Mouse (Mus musculus) right cerebral cortex, adult 18-20 months (tissue): Measurements from ENCODE around the gene Gm48551.
A peak's percentile ranks its signal among the peaks of the same experiment; 100 is the strongest.

Experiments
- DNase-seq: peaks from one replicate; pipeline ENCODE4 v3.0.0; 2022; ENCODE audit warnings: mixed read lengths

Gm48551 gene

DNA sequence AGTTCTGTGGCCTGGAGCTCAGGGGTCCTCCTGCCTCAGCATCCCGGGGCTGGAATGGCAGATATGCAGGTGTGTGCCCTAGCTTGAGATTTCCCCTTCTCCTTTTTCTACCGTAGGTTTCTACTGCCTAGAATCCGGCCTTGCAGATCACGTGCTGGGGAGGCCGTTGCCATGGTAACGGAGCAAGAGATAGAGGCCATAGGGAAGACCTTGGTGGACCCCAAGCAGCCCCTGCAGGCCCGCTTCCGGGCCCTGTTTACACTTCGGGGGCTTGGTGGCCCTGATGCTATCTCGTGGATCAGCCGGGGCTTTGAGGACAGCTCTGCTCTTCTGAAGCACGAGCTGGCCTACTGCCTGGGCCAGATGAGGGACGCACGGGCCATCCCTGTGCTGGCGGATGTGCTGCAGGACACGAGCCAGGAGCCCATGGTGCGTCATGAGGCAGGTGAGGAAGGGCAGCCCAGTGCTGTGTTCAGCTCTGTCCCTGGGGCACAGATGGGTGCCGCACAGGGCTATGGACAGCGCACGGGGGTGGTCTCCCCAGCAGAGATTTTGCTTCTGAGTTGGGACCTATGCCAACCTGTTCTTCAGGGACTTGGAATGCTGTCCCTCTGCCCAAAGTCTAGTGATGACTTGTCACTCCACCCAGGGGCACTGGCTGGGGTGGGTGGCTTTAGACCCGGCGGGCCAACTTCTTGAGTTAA lies 1.5 kb downstream of the Gm48551 start:
- no peak for DNase-seq

DNA sequence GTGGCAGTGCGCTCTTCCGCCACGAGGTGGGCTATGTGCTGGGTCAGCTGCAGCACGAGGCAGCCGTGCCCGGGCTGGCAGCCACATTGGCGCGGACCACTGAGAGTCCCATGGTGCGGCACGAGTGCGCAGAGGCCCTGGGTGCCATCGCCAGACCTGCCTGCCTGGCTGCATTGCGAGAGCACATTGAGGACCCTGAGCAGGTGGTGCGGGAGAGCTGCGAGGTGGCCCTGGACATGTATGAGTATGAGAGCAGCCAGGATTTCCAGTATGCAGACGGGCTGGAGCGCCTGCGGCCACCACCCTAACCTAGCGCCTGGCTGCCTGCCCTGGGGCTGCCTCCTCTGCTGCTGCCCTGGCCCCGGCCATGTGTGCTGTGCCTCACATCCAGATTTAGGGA lies 3.5 kb downstream of the Gm48551 start:
- no peak for DNase-seq

DNA sequence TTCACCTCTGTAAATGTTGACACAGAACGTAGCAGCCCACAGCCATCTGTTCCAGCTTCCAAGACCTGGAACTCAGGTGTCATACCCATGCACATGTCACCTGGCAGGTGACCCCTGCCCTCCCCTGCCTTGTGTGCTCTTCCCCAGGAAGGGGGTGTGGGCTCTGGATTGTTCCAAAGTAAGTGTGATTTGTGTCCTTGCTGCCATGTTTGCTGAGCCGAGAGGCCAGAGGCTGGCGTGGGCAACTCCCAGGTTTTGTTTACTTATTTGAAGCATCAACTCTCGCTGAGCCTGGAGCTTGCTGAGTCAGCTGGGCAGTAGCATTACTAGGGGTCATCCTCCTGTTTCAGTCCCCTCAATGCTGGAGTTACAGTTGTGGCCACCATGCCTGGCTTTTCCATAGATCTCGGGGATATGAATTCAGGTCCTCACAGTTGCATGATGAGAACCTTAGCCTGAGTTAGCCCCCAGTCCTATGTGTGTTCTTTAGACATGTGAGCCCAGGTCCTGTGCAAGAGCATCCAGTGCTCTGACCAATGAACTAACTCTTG lies 4.3 kb downstream of the Gm48551 start, which contains the start of gene Gm48552:
Gene Gm48552 (plus strand): TSS at position 501 of the 551 bp plus-strand sequence.
- DNase-seq: no peak

DNA sequence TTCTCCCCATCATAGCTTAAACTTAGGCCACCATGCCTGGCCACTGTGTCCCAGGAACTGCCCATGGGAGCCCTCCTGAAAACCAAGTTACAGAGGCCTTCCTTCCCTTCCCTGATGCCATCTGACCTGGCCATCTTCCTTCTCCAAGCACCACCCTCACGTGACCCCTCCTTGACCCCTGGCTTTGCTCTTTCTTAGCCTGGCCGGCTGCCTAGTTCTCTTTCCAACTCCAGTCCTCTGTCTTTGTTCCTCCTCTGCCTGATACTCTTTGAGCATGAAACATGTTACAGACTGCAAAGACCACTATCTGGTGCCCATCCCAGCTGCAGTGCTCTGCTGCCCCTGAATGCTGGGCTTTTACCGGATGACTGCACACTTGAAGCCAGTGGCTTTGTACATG lies 5.1 kb downstream of the Gm48551 start:
- DNase-seq: no peak

DNA sequence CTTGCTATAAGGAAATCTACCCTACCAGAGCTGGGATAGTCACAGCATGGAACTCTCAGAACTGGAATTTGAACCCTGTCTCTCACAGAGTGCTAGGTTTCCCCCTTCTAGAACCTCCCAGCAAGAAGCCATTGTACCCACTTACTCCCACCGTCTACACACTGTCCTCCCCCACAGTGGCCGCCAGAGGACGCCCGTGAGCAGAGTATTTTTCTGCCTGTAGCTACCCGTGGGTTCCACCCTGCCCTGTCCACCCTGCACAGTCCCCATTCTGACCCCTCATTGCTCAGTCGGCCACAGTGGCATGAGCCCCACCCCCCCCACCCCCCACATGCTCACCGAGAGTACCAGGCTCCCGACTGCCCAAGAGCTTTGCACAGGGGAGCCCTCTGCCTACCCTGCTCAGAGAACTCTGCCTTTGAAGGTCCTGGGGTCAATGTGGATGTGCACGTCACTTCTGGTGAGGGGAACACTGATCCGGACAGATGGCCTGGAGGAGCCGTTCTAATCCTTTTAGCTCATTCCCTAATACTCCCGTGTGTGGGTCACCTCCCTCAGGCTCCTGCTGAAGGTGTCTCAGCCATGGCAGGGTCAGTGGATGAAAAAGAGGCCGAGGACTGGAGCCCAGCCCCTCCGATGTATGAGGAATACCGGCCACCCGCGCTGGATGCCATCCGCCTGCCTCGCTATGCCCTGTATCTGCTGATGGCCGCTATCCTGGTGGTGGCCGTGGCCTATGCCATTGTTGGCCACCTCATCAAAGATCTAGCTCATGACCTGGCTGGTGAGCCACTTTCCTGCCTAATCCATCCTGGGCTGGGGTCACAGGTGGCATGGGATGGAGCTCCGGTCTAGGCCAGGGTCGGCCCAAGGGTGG lies 5.8 kb downstream of the Gm48551 start:
- DNase-seq: no peak

DNA sequence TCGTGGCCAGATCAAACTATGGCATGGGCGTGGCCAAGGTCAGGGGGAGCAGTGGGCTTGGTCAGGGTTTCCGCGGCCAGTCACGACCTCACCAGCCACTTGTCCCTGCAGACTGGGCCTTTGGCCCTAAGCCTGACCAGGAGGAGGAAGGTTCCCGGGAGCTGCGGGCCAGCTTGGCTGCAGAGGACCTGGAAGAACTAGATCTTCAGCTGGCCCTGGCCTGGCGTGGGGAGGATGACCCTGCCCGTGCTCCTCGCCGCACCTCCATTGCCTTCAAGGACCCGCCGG lies 6.4 kb downstream of the Gm48551 start:
- DNase-seq: no peak

DNA sequence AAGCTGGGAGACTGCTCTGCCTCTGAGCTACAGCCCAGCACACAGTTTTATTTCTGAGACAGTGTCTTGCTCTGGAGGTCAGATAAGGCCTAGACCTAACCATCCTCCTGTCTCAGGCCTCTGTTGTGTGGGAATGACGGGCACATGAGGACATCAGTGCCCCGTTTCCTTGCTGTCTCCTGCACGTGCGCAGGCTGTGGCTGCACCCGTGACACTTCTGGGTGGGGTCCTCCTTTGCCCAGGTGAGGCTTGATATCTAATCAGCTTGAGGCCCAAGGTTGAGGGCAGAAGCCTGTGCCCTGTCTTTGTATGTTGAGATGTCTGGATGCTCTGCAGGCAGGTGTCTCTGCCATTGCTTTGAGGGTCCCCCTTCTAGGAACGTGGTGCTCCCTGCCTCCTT lies 8.0 kb downstream of the Gm48551 start:
- no peak for DNase-seq

DNA sequence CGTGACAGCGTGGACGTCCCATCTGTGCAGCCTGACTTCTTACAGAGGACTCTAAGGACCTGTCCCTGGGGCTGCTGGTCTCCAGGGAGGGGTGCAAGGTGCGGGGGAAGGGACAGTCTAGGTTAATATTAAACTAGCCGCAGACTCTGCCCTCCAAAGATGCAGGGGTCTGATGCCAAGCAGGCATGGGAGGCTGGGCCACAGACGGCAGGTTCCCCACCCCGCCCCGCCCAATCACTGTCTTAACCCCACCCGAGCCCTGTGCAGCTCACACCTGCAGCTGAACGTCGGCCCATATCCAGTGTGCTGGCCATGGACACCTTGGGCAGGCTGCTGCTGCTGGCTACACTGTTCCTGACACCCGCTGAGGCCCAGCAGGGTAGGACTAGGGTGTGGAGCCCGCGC lies 8.5 kb downstream of the Gm48551 start, which contains the start of gene Smim24:
Gene Smim24 (plus strand): TSS at position 271 of the 405 bp plus-strand sequence.
- DNase-seq: no peak

DNA sequence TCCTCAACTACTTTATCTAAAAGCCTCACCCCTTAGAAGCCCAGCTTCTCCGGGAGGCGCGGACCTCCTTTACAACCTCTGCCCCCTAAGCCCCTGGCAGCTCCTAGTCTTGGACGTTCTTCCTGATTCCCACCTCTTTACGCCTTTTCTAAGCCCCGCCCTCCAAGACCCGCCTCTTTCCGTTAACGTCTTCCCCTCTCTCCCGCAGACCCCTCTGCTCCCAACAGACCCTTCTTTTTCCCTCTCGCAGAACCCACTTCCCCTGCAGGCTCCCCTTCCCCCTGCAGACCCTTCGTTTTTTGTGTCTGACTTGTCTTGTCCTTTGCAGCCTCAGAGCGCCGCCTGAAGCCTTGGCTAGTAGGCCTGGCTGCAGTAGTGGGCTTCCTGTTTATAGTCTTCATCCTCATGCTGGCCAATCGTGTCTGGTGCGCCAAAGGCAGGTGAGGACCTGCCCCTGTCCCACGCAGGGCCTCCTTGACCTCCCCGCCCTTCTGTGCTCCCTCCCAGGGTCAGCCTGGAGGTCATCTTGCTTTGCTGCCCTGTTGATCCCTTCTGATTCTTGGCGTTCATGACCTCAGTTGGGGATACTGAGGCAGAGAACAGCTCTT lies 9.3 kb downstream of the Gm48551 start:
- no peak for DNase-seq

DNA sequence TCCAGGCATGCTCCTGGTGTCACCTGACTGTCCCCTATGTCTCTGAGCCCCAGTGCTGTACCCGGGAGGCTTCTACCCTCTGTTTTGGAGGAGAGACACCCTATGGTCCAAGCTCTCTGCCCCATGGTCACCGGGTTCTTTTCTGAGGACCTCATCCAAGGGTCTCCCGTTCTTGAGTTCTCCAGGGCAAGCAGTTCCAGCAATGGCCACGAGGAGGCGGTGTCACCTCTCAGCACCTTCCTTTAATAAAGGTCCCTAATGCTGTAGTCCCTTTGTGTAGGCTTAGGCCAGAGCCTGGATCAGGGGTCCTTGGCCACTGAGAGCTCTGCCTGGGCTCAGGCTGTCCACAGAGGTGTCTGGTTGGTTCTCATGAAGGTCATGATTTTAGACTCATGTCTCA lies 10.9 kb downstream of the Gm48551 start:
- DNase-seq: no peak

DNA sequence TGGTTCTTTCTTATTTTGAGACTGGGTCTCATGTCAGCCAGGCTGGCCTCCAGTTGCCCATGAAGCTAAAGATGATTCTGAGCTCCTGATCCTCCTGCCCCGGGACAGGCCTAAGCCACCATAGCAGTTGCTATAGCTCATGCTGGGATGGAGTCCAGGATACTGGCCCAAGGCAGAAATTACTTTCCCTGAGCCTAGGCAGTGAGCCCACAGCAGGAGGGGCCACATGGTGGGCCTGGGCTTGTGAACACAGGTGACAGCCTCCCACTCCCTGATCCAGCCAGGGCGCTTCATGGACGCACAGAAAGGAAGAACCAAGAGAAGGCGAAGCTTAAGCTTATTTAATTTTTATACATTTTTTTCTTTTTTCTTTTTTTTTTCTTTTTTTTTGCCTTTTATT lies 11.6 kb downstream of the Gm48551 start:
- DNase-seq: no peak

DNA sequence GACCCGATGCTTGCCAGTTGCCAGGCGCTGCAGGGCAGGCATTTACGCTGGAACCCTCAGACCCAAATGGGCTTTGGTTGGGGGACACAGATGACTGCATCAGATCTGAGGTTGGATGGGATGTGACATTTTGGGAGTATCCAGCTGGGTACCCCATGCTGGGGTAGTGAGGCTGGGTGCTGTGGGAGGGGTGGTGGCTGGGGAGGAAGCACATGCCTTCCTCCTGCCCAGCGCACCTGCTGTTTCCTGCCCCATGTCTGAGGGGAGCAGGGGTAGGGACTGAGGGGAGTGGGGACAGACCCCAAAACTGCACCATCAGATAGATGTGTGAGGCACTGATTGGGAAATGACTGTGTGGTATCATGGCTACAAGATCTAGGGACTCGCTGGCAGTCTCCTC lies 12.5 kb downstream of the Gm48551 start:
- no peak for DNase-seq

DNA sequence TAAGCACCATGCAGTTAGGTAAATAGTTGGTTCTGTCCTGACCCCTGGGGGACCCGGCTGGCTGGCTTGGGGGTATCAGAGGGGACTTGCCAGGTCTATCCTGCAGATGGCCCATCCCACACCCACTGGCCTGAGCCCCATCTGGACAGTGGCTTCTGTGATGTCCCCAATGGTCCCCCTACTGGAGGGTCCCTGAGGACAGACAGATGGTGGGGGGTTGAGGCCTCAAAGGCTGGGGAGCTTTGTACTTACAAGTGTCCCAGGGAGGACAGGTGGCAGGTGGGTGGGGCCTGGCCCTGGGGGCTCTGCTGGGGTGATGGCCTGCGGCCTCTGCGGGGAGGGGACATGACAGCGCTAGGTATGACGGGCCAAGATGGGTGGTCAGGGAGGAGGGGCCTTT lies 15.0 kb downstream of the Gm48551 start:
- no peak for DNase-seq

DNA sequence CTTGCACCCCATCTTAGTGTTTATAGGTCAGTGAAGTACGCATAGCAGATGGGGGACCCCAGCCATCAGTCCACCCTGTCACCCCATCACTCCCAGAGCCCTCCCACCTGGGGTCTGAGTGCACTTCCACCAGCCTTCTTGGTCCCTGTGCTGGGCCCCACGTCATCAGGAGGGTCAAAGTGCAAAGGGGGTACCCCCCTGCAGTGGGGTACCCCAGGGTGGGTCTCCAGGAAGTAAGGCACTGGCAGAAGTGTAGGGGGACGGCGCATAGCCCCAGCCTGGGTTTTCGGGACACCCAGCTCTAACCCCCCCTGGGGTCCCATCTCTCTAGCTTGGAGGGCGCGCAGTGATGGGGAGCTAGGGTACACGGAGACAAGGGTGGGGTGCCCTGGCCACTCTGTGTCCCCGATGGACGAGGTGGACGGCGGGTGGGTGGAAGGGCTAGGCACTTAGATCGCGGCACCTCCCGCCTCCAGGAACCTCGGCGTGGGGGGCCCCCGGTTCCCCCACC lies 15.6 kb downstream of the Gm48551 start:
- DNase-seq: no peak

DNA sequence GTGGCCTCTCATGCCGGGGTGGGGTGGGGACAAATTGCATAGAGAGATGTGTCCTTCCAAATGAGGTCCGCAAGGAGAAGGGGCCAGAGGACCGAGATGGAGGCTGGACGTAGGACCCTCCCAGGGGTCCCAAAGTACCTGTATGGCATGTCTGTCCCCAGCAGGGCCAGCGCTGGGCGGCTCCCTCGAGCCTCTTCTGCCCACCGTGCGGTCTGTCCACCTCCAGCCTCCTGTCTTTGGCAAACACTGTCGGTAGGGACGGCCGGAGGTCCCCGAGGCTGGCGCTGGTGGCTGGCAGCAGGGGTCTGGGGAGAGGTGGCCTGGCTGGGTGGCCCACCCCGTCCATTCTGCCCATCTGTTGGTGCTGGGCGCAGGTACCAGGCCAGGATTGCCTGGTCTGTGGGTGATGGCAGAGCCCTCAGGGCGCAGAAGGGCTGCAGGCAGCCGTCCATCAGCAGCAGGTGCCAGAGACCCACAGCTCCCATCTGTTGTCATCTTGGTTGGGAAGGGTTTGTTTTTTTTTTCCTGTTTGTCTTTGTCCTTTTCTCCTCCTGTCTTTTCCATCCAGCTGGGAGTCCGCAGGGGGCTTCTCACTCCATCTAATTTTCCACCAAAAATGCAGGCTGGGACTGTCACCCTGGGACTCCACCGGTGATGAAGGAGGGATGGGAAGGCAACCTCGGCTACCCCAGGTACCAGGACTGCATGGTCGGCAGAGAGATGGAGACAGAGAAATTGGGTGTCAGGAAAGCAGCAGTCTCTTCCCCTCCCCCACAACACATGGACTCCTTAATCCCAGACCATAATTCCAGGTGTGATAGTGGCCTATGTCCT lies 16.3 kb downstream of the Gm48551 start:
- DNase-seq: no peak

DNA sequence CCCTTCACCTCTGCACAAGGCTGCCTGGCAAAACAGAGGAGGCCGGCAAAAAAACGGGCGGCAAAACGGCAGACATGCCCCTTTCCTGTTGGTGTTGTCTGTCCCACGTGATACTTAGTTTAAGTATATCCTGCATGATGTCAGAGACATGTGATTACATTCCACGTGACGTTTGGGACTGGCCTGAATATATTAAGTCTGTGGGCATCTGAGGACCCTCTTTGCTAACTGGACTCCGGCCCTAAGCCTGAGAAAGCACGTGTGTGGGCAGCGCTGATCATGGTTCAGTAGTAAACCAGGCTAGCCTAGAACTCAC lies 16.9 kb downstream of the Gm48551 start:
- DNase-seq: no peak

DNA sequence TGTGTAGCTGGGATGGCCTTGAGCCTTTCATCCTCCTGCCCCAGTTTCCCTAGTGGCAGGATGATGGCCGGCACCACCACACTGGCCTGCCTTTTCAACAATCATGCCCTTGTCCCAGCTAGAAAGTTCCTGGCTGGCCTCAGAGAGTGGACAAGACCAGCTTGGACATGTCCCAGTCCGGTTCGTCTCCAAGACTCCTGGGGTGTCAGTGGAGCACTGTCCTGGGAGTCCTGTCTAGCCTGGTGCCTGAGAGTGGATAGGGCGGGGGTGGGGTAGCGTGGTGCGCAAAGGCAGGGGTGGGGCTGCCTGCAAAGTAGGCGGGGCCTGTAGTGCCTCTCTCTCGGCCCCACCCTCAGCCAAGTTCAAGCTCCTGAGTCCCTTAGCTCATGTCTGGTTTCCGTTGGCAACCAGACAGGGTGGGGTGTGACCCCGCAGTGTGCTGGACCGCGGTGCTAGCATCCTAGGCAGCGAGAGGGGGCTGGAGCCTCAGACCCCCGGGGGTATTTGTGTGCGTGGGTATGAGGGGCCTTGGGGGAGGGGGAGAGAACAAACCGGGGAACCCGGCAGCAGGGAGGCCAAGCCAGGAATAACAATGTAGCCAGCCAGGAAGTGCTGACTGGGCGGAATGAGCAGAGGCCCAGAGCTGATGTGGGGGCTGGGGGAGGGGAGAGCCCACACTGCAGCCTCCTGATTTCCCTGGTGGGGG lies 17.4 kb downstream of the Gm48551 start:
- peak; percentile 67 for DNase-seq

DNA sequence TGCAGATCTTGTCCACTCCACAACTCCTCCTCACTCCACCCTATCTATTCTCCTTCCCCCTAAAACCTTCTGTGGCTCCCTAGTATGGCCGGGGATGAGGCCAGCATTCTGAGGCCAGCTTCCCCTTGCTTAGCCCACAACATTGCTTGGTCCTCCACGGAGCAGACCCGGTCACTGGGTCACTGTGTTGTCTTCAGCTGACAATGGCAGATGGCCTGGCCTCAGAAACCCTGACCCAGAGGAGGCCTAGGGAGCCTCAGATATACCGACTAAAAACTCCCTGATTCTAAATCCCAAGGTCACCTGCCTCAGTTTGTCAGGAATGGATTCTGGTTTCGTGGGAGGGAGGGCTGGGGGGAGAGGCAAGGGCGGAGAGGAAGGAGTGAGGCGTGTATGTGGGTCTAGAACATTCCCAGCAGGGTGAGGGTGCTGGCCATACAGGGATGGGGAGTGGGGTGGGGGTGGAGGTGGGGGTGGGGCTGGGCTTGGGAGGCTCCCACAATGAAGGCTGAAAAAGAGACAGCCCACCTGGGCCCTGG lies 18.0 kb downstream of the Gm48551 start:
- no peak for DNase-seq

DNA sequence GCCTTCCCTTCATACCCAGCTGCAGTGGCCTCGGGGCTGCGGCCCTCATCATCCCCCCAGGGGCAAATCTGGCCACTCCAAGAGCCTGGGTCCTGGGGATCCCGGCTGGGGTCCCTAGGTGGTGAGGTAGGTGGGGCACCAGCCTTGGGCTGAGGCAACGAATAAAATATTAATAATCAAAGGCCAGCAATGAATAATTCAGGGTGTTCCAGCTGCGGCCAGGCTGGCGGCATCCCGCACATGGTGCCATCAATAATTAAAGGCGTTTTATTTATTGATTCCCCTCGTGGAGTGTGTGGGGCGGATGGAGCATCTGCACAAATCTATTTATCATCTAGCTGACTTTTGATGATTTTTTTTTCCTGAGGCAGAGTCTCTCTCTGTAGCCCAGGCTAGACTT lies 19.2 kb downstream of the Gm48551 start:
- DNase-seq: no peak

DNA sequence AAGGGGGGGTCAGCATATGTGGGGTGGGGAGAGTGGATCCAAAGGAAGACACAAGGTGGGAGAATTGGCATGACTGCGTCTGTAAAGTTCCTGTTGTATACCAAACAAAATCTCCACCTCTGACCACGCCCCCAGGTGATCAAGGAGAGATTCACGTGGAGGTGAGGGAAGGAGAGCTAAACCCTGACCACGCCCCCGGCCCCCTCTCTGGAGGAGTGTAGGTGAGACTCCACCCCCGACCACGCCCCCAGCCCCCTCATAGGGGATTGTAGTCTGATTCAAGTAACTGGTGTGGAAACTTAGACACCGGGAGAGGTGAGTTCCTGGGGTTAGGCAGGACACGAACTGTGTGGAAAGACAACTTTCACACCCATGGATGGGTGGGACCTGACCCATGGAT lies 19.8 kb downstream of the Gm48551 start:
- no peak for DNase-seq

DNA sequence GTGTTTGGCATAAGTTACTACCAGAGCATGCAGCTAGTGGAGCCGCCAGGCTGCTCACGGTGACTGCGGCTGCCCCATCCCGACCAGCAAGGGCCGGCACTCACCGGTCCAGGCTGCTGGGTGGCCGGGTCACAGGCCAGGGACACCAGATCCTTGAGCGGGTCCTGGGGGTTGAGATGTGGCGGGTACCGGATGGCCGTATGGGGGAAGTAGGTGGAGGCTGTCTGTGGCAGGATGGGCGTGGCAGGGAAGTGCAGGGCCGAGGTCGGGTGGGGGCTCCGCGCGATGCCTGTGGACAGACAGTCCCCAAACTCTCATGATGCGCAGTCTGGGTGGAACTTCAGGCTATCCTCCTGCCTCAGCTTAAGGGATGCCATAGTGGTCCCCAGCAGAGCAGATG lies 20.5 kb downstream of the Gm48551 start:
- no peak for DNase-seq
